Mouse (Mus musculus) cortical plate, adult 2 months (tissue): ENCODE results near the gene Tcf7.

ENCODE experiments used
- CTCF ChIP-seq: fragments of 200-500 bp; IDR thresholded peaks from 2 replicates; pipeline ENCODE4 v1.5.1; 2011; ENCODE audit warnings: mild to moderate bottlenecking, control low read depth, low read length; ENCODE audit not compliant: insufficient read depth; ENCODE audit errors: extremely low read depth
- POLR2A ChIP-seq: fragments of 200-500 bp; IDR thresholded peaks from 2 replicates; pipeline ENCODE4 v1.6.1; 2011; ENCODE audit warnings: mild to moderate bottlenecking, low read length, control low read depth; ENCODE audit not compliant: insufficient read depth; ENCODE audit errors: extremely low read depth

DNA sequence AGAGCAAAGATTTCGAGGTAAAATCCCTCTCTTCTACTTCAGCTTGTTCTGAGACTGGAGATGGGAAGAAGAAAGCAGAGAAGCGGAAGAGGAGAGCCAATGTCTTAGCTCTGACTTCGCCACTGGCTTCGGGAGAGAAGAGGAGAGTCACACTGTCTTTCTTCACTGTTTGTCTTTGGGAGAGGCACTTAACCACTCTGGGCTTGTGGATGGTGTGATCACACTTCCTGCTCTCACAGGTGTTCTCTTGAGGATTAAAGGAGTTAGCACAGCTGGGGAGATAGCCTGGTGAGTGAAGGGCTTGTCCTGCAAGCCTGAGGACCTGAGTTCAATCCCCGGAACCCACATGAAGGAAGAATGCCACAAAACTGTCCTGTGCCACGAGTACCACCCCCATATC is 10.1 kb upstream of the Tcf7 start:
- no peak for TF ChIP-seq POLR2A
- no peak for TF ChIP-seq CTCF
